Mouse (Mus musculus) spleen, postnatal 14 days (tissue): ENCODE results near the gene Gpr173.

ENCODE experiments used
- DNase-seq, 2 experiments: peaks; one replicate each; pipeline ENCODE4 v3.0.0; 2021 to 2022; ENCODE audit warnings: low spot score in 2 of 2

The Gpr173 gene

GRCm38 (mm10) chrX:152306224-152306623 lies 62.3 kb downstream of the Gpr173 start:
- no peak for DNase-seq
